Mouse (Mus musculus) kidney, embryonic 14.5 days (tissue): Measurements from ENCODE around the gene Aim2. TPM values are rescaled to one million over a fixed set of nuclear protein-coding genes. Genes with fewer than 3 reads are reported as not detected.
"Not testable (repeated sequence)": the region's sequence is repeated elsewhere in the genome, so short reads cannot be mapped to it uniquely, and the experiment has no call there.

Source experiments
- ATAC-seq: fragments of 200-750 bp; cut with Nextera tagmentation; 2 replicates; pipeline ENCODE4 v1.8.0; 2017; ENCODE audit warnings: moderate number of reproducible peaks, mild to moderate bottlenecking, moderate TSS enrichment, moderate library complexity; ENCODE audit not compliant: low FRiP score, low TSS enrichment
- H3K27ac ChIP-seq: fragments of 300-500 bp; sonication (generic); 2 replicates; pipeline ENCODE4 v1.5.1; 2014; ENCODE audit warnings: low read depth, mild to moderate bottlenecking, low read length, moderate library complexity, mixed read lengths
- H3K27me3 ChIP-seq: fragments of 300-500 bp; sonication (generic); 2 replicates; pipeline ENCODE4 v1.6.1; 2014; ENCODE audit warnings: mild to moderate bottlenecking, low read length; ENCODE audit not compliant: control insufficient read depth, insufficient read depth
- H3K36me3 ChIP-seq: fragments of 300-500 bp; sonication (generic); 2 replicates; pipeline ENCODE4 v1.6.1; 2014; ENCODE audit warnings: low read length, mixed read lengths; ENCODE audit not compliant: control insufficient read depth, insufficient read depth
- H3K4me1 ChIP-seq: fragments of 300-500 bp; sonication (generic); 2 replicates; pipeline ENCODE4 v1.6.1; 2014; ENCODE audit warnings: low read length, mixed read lengths; ENCODE audit not compliant: control insufficient read depth, insufficient read depth
- H3K4me2 ChIP-seq: fragments of 300-500 bp; sonication (generic); replicated peaks from 2 replicates; pipeline ENCODE4 v1.6.1; 2014; ENCODE audit warnings: low read depth, mild to moderate bottlenecking, low read length
- H3K4me3 ChIP-seq: fragments of 300-500 bp; sonication (generic); 2 replicates; pipeline ENCODE4 v1.5.1; 2014; ENCODE audit warnings: mild to moderate bottlenecking, low read length
- H3K9ac ChIP-seq: fragments of 300-500 bp; sonication (generic); 2 replicates; pipeline ENCODE4 v1.6.1; 2014; ENCODE audit warnings: low read depth, mild to moderate bottlenecking, low read length, moderate library complexity
- H3K9me3 ChIP-seq: fragments of 300-500 bp; sonication (generic); 2 replicates; pipeline ENCODE4 v1.6.1; 2016; ENCODE audit warnings: low read length; ENCODE audit not compliant: control insufficient read depth
- WGBS: fragments of 180-500 bp; shearing (Covaris S2); extraction: QIAGEN DNeasy Blood & Tissue Kit; methylation state at CpG from one replicate; pipeline ENCODE4 v1.1.7; 2014; 5-methylcytosine and 5-hydroxymethylcytosine counted together
- polyA plus RNA-seq: library from polyadenylated mRNA; unstranded; fragments of >200 nt; fragmentation: Nextera tagmentation; extraction: Ambion mirVana; gene quantifications from 2 replicates; pipeline ENCODE4 v1.2.1, GENCODE M21; 2014

Gene Aim2
- 2.3 and 3.3 TPM in 2 replicates for polyA plus RNA-seq

GRCm38 (mm10) chr1:173350372-173350957 is at the start of gene Aim2:
TSS of gene Aim2 (plus strand) at chr1:173350879.
- ATAC-seq: peak; percentile 44; the same call in 1 of the 2 replicates
- Histone ChIP-seq H3K4me3 (peak within 1 kb of the TSS; percentile 19), H3K27me3 (no peaks in the 10 kb centered on the region), H3K9me3 (no peaks in the 10 kb centered on the region), H3K4me2 (peak within 1 kb of the TSS; percentile 38), H3K36me3 (no peaks in the 10 kb centered on the region), H3K4me1 (no peaks in the 10 kb centered on the region), H3K27ac (no peak within 1 kb of the TSS), H3K9ac (0 out of 2 replicates have a peak within 1 kb of the TSS, but pooled peaks have one; percentile 28)
- 7% methylated on average over 10 of the region's 10 CpGs for WGBS

- H3K36me3 ChIP-seq, H3K9me3 ChIP-seq, H3K27ac ChIP-seq, H3K4me2 ChIP-seq, H3K4me3 ChIP-seq, H3K4me1 ChIP-seq, ATAC-seq, H3K27me3 ChIP-seq, H3K9ac ChIP-seq: not testable (repeated sequence)
- 62% methylated on average over 3 of the region's 3 CpGs for WGBS
Observed at GRCm38 (mm10) chr1:173302795-173303194, 47.9 kb upstream of the Aim2 start.

- not testable (repeated sequence) for H3K9ac ChIP-seq, H3K4me3 ChIP-seq, ATAC-seq, H3K27me3 ChIP-seq, H3K36me3 ChIP-seq, H3K9me3 ChIP-seq, H3K4me2 ChIP-seq, H3K4me1 ChIP-seq, H3K27ac ChIP-seq
- 87% methylated on average over 7 of the region's 7 CpGs for WGBS
Observed at GRCm38 (mm10) chr1:173313535-173314050, 37.1 kb upstream of the Aim2 start.

GRCm38 (mm10) chr1:173315725-173316124 is 35.0 kb upstream of the Aim2 start:
- Histone ChIP-seq H3K27ac (no peak overlapping the region), H3K4me3 (no peak overlapping the region), H3K9ac (no peak overlapping the region), H3K4me2 (no peak overlapping the region), H3K27me3 (no peaks in the 10 kb centered on the region), H3K4me1 (no peaks in the 10 kb centered on the region), H3K36me3 (no peaks in the 10 kb centered on the region), H3K9me3 (no peaks in the 10 kb centered on the region)
- 91% methylated on average over 3 of the region's 3 CpGs for WGBS
- no peak for ATAC-seq

GRCm38 (mm10) chr1:173317925-173318477 is 32.7 kb upstream of the Aim2 start:
- Histone ChIP-seq H3K4me3 (no peak overlapping the region), H3K27ac (no peak overlapping the region), H3K4me2 (no peak overlapping the region), H3K4me1 (no peaks in the 10 kb centered on the region), H3K27me3 (no peaks in the 10 kb centered on the region), H3K9me3 (no peaks in the 10 kb centered on the region), H3K9ac (no peak overlapping the region), H3K36me3 (no peaks in the 10 kb centered on the region)
- no peak for ATAC-seq
- 84% methylated on average over 2 of the region's 2 CpGs for WGBS

GRCm38 (mm10) chr1:173321593-173322248 is 29.0 kb upstream of the Aim2 start:
- H3K9me3 ChIP-seq: no peaks in the 10 kb centered on the region
- no peak overlapping the region for H3K4me3 ChIP-seq
- no peaks in the 10 kb centered on the region for H3K4me1 ChIP-seq
- no peaks in the 10 kb centered on the region for H3K36me3 ChIP-seq
- WGBS: 78% methylated on average over 8 of the region's 8 CpGs
- H3K27me3 ChIP-seq: no peaks in the 10 kb centered on the region
- H3K9ac ChIP-seq: no peak overlapping the region
- no peak overlapping the region for H3K4me2 ChIP-seq
- ATAC-seq: no peak
- H3K27ac ChIP-seq: no peak overlapping the region

GRCm38 (mm10) chr1:173322249-173322627 is 28.4 kb upstream of the Aim2 start:
- H3K36me3 ChIP-seq: no peaks in the 10 kb centered on the region
- H3K9me3 ChIP-seq: no peaks in the 10 kb centered on the region
- H3K4me3 ChIP-seq: no peak overlapping the region
- H3K27me3 ChIP-seq: no peaks in the 10 kb centered on the region
- H3K4me1 ChIP-seq: no peaks in the 10 kb centered on the region
- no peak overlapping the region for H3K4me2 ChIP-seq
- no peak for ATAC-seq
- H3K27ac ChIP-seq: no peak overlapping the region
- 71% methylated on average over 6 of the region's 6 CpGs for WGBS
- H3K9ac ChIP-seq: no peak overlapping the region

- H3K9ac ChIP-seq: no peak overlapping the region
- no peak overlapping the region for H3K27ac ChIP-seq
- H3K9me3 ChIP-seq: no peaks in the 10 kb centered on the region
- H3K36me3 ChIP-seq: no peaks in the 10 kb centered on the region
- no peak overlapping the region for H3K4me2 ChIP-seq
- WGBS: 26% methylated on average over 5 of the region's 5 CpGs
- H3K4me3 ChIP-seq: no peak overlapping the region
- H3K27me3 ChIP-seq: no peaks in the 10 kb centered on the region
- no peaks in the 10 kb centered on the region for H3K4me1 ChIP-seq
- no peak for ATAC-seq
Observed at GRCm38 (mm10) chr1:173323839-173324585, 26.7 kb upstream of the Aim2 start.
